Mouse (Mus musculus) kidney, postnatal 0 days (tissue): ENCODE measurements around the gene Tnnt3. TPM values are rescaled to one million over a fixed set of nuclear protein-coding genes. Genes with fewer than 3 reads are reported as not detected.

Experiments used
- ATAC-seq: fragments of 200-750 bp; cut with Nextera tagmentation; replicated peaks from 2 replicates; pipeline ENCODE4 v1.8.0; 2017; ENCODE audit warnings: low read depth, moderate number of reproducible peaks, moderate TSS enrichment, moderate library complexity; ENCODE audit not compliant: low FRiP score
- DNase-seq: peaks from one replicate; pipeline ENCODE4 v3.0.0-alpha.2; 2016; ENCODE audit warnings: low spot score
- H3K27ac ChIP-seq: fragments of 300-500 bp; sonication (generic); 2 replicates; pipeline ENCODE4 v1.5.1; 2014; ENCODE audit warnings: mild to moderate bottlenecking
- H3K27me3 ChIP-seq: fragments of 300-500 bp; sonication (generic); 2 replicates; pipeline ENCODE4 v1.6.1; 2014; ENCODE audit warnings: low read length, mixed read lengths; ENCODE audit not compliant: insufficient read depth
- H3K36me3 ChIP-seq: fragments of 300-500 bp; sonication (generic); 2 replicates; pipeline ENCODE4 v1.6.1; 2014; ENCODE audit warnings: low read length, mixed read lengths; ENCODE audit not compliant: insufficient read depth
- H3K4me1 ChIP-seq: fragments of 300-500 bp; sonication (generic); replicated peaks from 2 replicates; pipeline ENCODE4 v1.6.1; 2014; ENCODE audit warnings: antibody characterized with exemption, low read length, mixed read lengths; ENCODE audit not compliant: insufficient read depth
- H3K4me2 ChIP-seq: fragments of 300-500 bp; sonication (generic); 2 replicates; pipeline ENCODE4 v1.6.1; 2014; ENCODE audit warnings: mild to moderate bottlenecking, low read length, moderate library complexity, mixed read lengths
- H3K4me3 ChIP-seq: fragments of 300-500 bp; sonication (generic); replicated peaks from 2 replicates; pipeline ENCODE4 v1.5.1; 2014; ENCODE audit warnings: low read depth, low read length
- H3K9ac ChIP-seq: fragments of 300-500 bp; sonication (generic); 2 replicates; pipeline ENCODE4 v1.6.1; 2014; ENCODE audit warnings: low read depth, low read length
- H3K9me3 ChIP-seq: fragments of 300-500 bp; sonication (generic); replicated peaks from 2 replicates; pipeline ENCODE4 v1.6.1; 2016; ENCODE audit warnings: low read length, inconsistent platforms, mixed read lengths
- CTCF ChIP-seq: IDR thresholded peaks from 2 replicates; pipeline ENCODE4 v1.5.1; 2016; ENCODE audit warnings: antibody characterized with exemption, low read depth, mild to moderate bottlenecking, moderate library complexity
- WGBS: fragments of 180-500 bp; shearing (Covaris S2); extraction: QIAGEN DNeasy Blood & Tissue Kit; methylation state at CpG from one replicate; pipeline ENCODE4 v1.1.7; 2014; 5-methylcytosine and 5-hydroxymethylcytosine counted together
- polyA plus RNA-seq: library from polyadenylated mRNA; unstranded; fragments of >200 nt; fragmentation: Nextera tagmentation; extraction: Ambion mirVana; gene quantifications from 2 replicates; pipeline ENCODE4 v1.2.1, GENCODE M21; 2015

Gene Tnnt3
- polyA plus RNA-seq, 1 experiment from 2014 or later: 3.4 TPM

- Histone ChIP-seq H3K9ac (no peak overlapping the region), H3K36me3 (no peaks in the 10 kb centered on the region), H3K27me3 (no peaks in the 10 kb centered on the region), H3K27ac (peak overlapping the region; percentile 84), H3K9me3 (no peaks in the 10 kb centered on the region), H3K4me2 (no peak overlapping the region), H3K4me3 (no peak overlapping the region), H3K4me1 (peaks cover 23% of the 10 kb centered on the region)
- ATAC-seq (peak; percentile 63), DNase-seq (peak; percentile 72)
- 23% methylated on average over 13 of the region's 13 CpGs for WGBS
- no peak; the same call in 1 of the 2 replicates for TF ChIP-seq CTCF
Measured at GRCm38 (mm10) chr7:142525342-142526178, 26.9 kb downstream of the Tnnt3 start.

- Histone ChIP-seq H3K9me3 (no peaks in the 10 kb centered on the region), H3K4me2 (no peak overlapping the region), H3K4me1 (peaks cover 26% of the 10 kb centered on the region), H3K4me3 (no peak overlapping the region), H3K36me3 (no peaks in the 10 kb centered on the region), H3K9ac (no peak overlapping the region), H3K27ac (no peak overlapping the region), H3K27me3 (no peaks in the 10 kb centered on the region)
- 67% methylated on average over 10 of the region's 10 CpGs for WGBS
- no peak for TF ChIP-seq CTCF
- ATAC-seq (no peak), DNase-seq (no peak)
Measured at GRCm38 (mm10) chr7:142529350-142529749, 30.7 kb downstream of the Tnnt3 start.

GRCm38 (mm10) chr7:142531973-142532521 is 33.4 kb downstream of the Tnnt3 start:
- no peak for ATAC-seq
- Histone ChIP-seq H3K4me1 (peaks cover 18% of the 10 kb centered on the region; the same call in 1 of the 2 replicates), H3K9ac (no peak overlapping the region), H3K4me3 (no peak overlapping the region), H3K36me3 (peaks cover 5% of the 10 kb centered on the region; the same call in 1 of the 2 replicates), H3K9me3 (no peaks in the 10 kb centered on the region), H3K27ac (peak overlapping the region; percentile 96; the same call in 1 of the 2 replicates), H3K27me3 (no peaks in the 10 kb centered on the region), H3K4me2 (no peak overlapping the region)
- no peak for DNase-seq
- WGBS: 67% methylated on average over 4 of the region's 4 CpGs
- TF ChIP-seq CTCF: no peak

- H3K27ac ChIP-seq: peak within 1 kb of the TSS; percentile 96
- H3K9ac ChIP-seq: peak within 1 kb of the TSS; percentile 82
- WGBS: 4% methylated on average over 15 of the region's 17 CpGs
- H3K4me1 ChIP-seq: peaks cover 18% of the 10 kb centered on the region; the same call in 1 of the 2 replicates
- H3K4me3 ChIP-seq: peak within 1 kb of the TSS; percentile 53
- TF ChIP-seq CTCF: no peak
- no peaks in the 10 kb centered on the region for H3K9me3 ChIP-seq
- no peaks in the 10 kb centered on the region for H3K27me3 ChIP-seq
- H3K4me2 ChIP-seq: peak within 1 kb of the TSS; percentile 83
- peaks cover 5% of the 10 kb centered on the region; the same call in 1 of the 2 replicates for H3K36me3 ChIP-seq
- ATAC-seq: peak; percentile 52
- DNase-seq: no peak
Measured at GRCm38 (mm10) chr7:142532671-142533058, 34.0 kb downstream of the Tnnt3 start, which contains the start of gene Mrpl23. Gene Mrpl23 (plus strand): TSS chr7:142532686.

- H3K4me1 ChIP-seq: peaks cover 21% of the 10 kb centered on the region; the same call in 1 of the 2 replicates
Measured at GRCm38 (mm10) chr7:142533059-142533855, 34.6 kb downstream of the Tnnt3 start.

More at GRCm38 (mm10) chr7:142533059-142533855, 34.6 kb downstream of the Tnnt3 start:
- Histone ChIP-seq H3K27ac (peak overlapping the region; percentile 96), H3K4me3 (peak overlapping the region; percentile 53), H3K9ac (peak overlapping the region; percentile 82), H3K36me3 (peaks cover 5% of the 10 kb centered on the region; the same call in 1 of the 2 replicates), H3K9me3 (no peaks in the 10 kb centered on the region), H3K27me3 (no peaks in the 10 kb centered on the region), H3K4me2 (peak overlapping the region; percentile 83)
- DNase-seq: peak; percentile 91
- peak; percentile 76 for TF ChIP-seq CTCF
- 2% methylated on average over 40 of the region's 44 CpGs for WGBS
- ATAC-seq: peak; percentile 89
